7 mouse cellular contexts compared by ENCODE assay signal in genomic region chr9:108516380-108517251, GRCm38 (mm10). TPM values are rescaled to one million over a fixed set of nuclear protein-coding genes. Genes with fewer than 3 reads are reported as not detected.
A peak's percentile ranks its signal among the peaks of the same experiment; 100 is the strongest.
DNase-seq lines count a peak whose midpoint lies in the region; ATAC-seq lines count a peak whose summit lies in the region.

Gene Qrich1, plus strand, starts transcription at chr9:108516806.

- peak; percentile 98 for ATAC-seq in intestine, embryonic 16.5 days
- ATAC-seq in midbrain, embryonic 11.5 days (ENCODE audit: low FRiP score), result peak; percentile 95

- under 1% methylated on average over 55 of the region's 55 CpGs for WGBS in intestine, embryonic 16.5 days
- 1% methylated on average over 55 of the region's 55 CpGs for WGBS in midbrain, embryonic 11.5 days

- H3K9me3 ChIP-seq in intestine, embryonic 16.5 days (ENCODE audit: control insufficient read depth, low read length), result no peaks in the 10 kb centered on the region
- H3K9me3 ChIP-seq in midbrain, embryonic 11.5 days (ENCODE audit: control insufficient read depth, low read length), result no peaks in the 10 kb centered on the region

- H3K4me2 ChIP-seq in intestine, embryonic 16.5 days (ENCODE audit: low read depth, low read length), result peak within 1 kb of the TSS; percentile 76
- peak within 1 kb of the TSS; percentile 53 for H3K4me2 ChIP-seq in midbrain, embryonic 11.5 days

- H3K4me1 ChIP-seq in intestine, embryonic 16.5 days (ENCODE audit: control insufficient read depth, insufficient read depth, low read length), result peaks cover 17% of the 10 kb centered on the region
- peaks cover 16% of the 10 kb centered on the region for H3K4me1 ChIP-seq in midbrain, embryonic 11.5 days (ENCODE audit: control insufficient read depth, insufficient read depth, low read length)

- no peaks in the 10 kb centered on the region for H3K27me3 ChIP-seq in intestine, embryonic 16.5 days (replicated peaks; ENCODE audit: control insufficient read depth, insufficient read depth, low read length)
- H3K27me3 ChIP-seq in midbrain, embryonic 11.5 days (ENCODE audit: control insufficient read depth, insufficient read depth, low read length), result no peaks in the 10 kb centered on the region

- peaks cover 25% of the 10 kb centered on the region for H3K36me3 ChIP-seq in intestine, embryonic 16.5 days (ENCODE audit: control insufficient read depth, insufficient read depth, low read length)
- peaks cover 15% of the 10 kb centered on the region for H3K36me3 ChIP-seq in midbrain, embryonic 11.5 days (ENCODE audit: control insufficient read depth, insufficient read depth, low read length)

- intact Hi-C loops in left cerebral cortex, postnatal 36 days (cut with DNase I), result loop anchor here (1.0 to 5.0 kb wide), 2 partner anchors 8 to 209 kb away; partner anchors contain the start of genes Rhoa and Tcta

- peak within 1 kb of the TSS; percentile 90 for H3K4me3 ChIP-seq in intestine, embryonic 16.5 days (ENCODE audit: low read length)
- peak within 1 kb of the TSS; percentile 93 for H3K4me3 ChIP-seq in midbrain, embryonic 11.5 days (ENCODE audit: low read depth, low read length)

- peak; percentile 94 for DNase-seq in adrenal gland, adult 8-10 months
- DNase-seq in embryo, embryonic 9.5 days (ENCODE audit: extremely low spot score), result peak; percentile 95
- DNase-seq in gastrocnemius, postnatal 4 days (ENCODE audit: low spot score in 2 of 2), result peak; percentile 85 to 93
- peak; percentile 93 to 97 for DNase-seq in left cerebral cortex, postnatal 36 days (ENCODE audit: low spot score in 2 of 2)
- DNase-seq in midbrain, embryonic 11.5 days (ENCODE audit: low spot score, missing footprints), result peak; percentile 99
- DNase-seq in skeletal muscle tissue, adult 2 months (ENCODE audit: low read depth, low spot score), result peak; percentile 98

- peak within 1 kb of the TSS; percentile 98 for H3K27ac ChIP-seq in intestine, embryonic 16.5 days (ENCODE audit: low read length)
- peak within 1 kb of the TSS; percentile 99 for H3K27ac ChIP-seq in midbrain, embryonic 11.5 days (ENCODE audit: low read depth, low read length)

- H3K9ac ChIP-seq in intestine, embryonic 16.5 days (ENCODE audit: low read depth, low read length), result peak within 1 kb of the TSS; percentile 94
- peak within 1 kb of the TSS; percentile 97 for H3K9ac ChIP-seq in midbrain, embryonic 11.5 days (ENCODE audit: low read length)

RNA-seq across cellular contexts. Expression of gene Qrich1, which starts in this region (rescaled TPM):
- total RNA-seq in adrenal gland, adult 8-10 months (2022), result 100 to 1,000 TPM; 131 to 151 (median 139) TPM
- 100 to 1,000 TPM; 109 to 123 TPM for total RNA-seq in gastrocnemius, postnatal 4 days (2021)
- 90.2 and 93.4 TPM in 2 replicates for polyA plus RNA-seq in intestine, embryonic 16.5 days (2015; fragmentation: Nextera tagmentation; extraction: Ambion mirVana)
- 100 to 1,000 TPM; 135 to 149 TPM for total RNA-seq in left cerebral cortex, postnatal 36 days (2021)
- 160 and 175 TPM in 2 replicates for polyA plus RNA-seq in midbrain, embryonic 11.5 days (2014; fragmentation: Nextera tagmentation; extraction: Ambion mirVana)

Comparison
In these comparisons a context has a peak if more than half of its experiments do, and no peak if none do; other contexts are left out.
1. Peak in every context shown above with its lines: DNase-seq, ATAC-seq, H3K4me3 ChIP-seq and H3K27ac ChIP-seq.